Mouse (Mus musculus): ENCODE measurements around the gene Ftl1. TPM values are rescaled to one million over a fixed set of nuclear protein-coding genes. Genes with fewer than 3 reads are reported as not detected.
"Not testable (repeated sequence)": the region's sequence is repeated elsewhere in the genome, so short reads cannot be mapped to it uniquely, and the experiment has no call there.

Ftl1 gene
- polyA plus RNA-seq, 1 experiment from 2014 or later: 5,197 TPM

DNA sequence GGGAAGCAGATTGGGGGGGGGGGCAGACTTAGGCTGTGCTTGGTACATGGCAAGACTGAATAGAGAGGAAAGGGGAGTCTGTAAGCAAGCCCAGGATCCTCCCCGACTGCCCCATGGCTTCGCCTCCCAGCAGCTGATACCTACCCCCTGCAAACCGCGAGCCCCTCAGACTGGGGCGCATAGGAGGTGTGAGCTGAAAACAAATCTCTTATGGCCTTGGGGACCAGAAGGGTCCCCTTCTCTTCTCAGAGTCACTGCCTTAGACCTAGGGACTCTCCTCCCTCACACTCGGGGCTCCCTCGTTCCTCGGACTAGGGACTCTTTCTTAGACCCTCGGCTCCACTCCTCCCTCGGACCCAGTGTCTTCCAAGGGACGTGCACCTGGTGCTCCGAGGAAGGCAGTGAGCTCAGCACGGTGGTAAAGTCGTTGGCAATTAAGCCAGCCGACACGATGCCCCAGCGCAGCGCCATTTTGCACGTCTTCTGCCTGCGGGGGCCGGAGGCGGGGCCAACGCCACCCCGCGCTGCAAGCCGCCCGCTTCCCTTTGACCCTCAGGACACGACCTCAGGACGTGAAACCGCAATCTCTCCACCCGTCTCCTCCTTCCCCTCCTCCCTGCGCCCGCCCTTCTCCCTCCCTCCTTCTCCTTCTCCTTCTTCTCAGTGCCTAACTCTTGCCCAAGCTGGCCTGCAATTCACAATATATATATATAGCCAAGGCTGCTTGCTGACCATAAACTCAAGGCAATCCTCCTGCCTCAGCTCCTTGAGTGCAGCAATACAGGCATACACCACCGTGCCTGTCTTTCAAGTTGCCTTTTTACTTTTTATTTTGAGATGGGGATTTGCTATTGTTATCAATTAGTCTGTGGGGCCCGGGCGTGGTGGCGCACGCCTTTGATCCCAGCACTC lies 28.9 kb upstream of the Ftl1 start, which contains the start of gene Dhdh:
Gene Dhdh, minus strand, starts transcription at position 513 of the 912 bp plus-strand sequence.
- WGBS: 10% methylated on average over 38 of the region's 38 CpGs
- H3K4me1 ChIP-seq: peaks cover 14% of the 10 kb centered on the region; the same call in 1 of the 2 replicates
- H3K9me3 ChIP-seq: no peaks in the 10 kb centered on the region
- peak within 1 kb of the TSS; percentile 52 for H3K9ac ChIP-seq
- no peaks in the 10 kb centered on the region for H3K27me3 ChIP-seq
- peaks cover 11% of the 10 kb centered on the region for H3K36me3 ChIP-seq
- peak; percentile 51; the same call in 1 of the 2 replicates for ATAC-seq (ENCODE audit: borderline replicate concordance, extremely low read depth, low FRiP score, low TSS enrichment)
- peak within 1 kb of the TSS; percentile 57; the same call in 1 of the 2 replicates for H3K27ac ChIP-seq
- peak within 1 kb of the TSS; percentile 50 for H3K4me3 ChIP-seq
- H3K4me2 ChIP-seq: peak within 1 kb of the TSS; percentile 82

- ATAC-seq (ENCODE audit: borderline replicate concordance, extremely low read depth, low FRiP score, low TSS enrichment): no peak
- 39% methylated on average over 11 of the region's 11 CpGs for WGBS
- H3K36me3 ChIP-seq: peaks cover 4% of the 10 kb centered on the region; the same call in 1 of the 2 replicates
- peak overlapping the region; percentile 82 for H3K4me2 ChIP-seq
- no peaks in the 10 kb centered on the region for H3K27me3 ChIP-seq
- peak overlapping the region; percentile 57; the same call in 1 of the 2 replicates for H3K27ac ChIP-seq
- peaks cover 14% of the 10 kb centered on the region; the same call in 1 of the 2 replicates for H3K4me1 ChIP-seq
- peak overlapping the region; percentile 50 for H3K4me3 ChIP-seq
- H3K9ac ChIP-seq: peak overlapping the region; percentile 52; the same call in 1 of the 2 replicates
- H3K9me3 ChIP-seq: no peaks in the 10 kb centered on the region
Measured at GRCm38 (mm10) chr7:45487861-45488292, 28.2 kb upstream of the Ftl1 start.

DNA sequence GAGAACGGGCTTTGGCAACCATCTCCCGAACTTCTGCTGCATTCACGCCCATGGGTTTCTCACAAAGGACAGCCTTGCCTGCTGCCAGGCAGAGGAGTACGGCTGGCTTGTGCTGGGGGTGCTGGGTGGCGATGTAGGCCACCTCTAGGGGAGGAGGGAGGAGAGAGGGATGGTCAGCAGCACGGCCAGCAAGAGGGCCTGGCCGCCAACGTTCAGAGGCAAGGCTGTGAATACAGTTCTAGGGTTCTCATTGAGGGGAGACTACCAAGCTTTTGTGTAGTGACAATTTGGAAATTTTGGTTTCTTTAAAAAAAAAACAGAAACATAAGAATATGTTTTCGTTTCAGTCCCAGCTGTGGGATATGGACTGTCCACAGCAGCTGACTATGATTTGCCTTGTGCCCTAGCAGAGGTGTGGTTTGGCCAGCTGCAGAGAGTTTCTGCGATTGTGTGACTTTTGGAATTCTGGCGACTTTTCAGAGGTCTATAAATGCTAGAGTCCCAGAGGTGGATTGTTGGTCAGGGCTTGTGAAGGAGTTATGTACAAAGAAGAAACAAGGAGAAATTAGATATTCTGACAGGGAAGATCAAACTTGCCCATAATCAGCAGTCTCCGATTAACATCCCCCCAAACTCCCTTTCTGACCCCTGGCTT lies 27.2 kb upstream of the Ftl1 start, which contains the start of gene Gm45808:
Gene Gm45808, minus strand, starts transcription at position 51 of the 655 bp plus-strand sequence.
- Histone ChIP-seq H3K27ac (no peak within 1 kb of the TSS), H3K4me2 (no peak within 1 kb of the TSS), H3K9me3 (no peaks in the 10 kb centered on the region), H3K36me3 (no peaks in the 10 kb centered on the region), H3K9ac (no peak within 1 kb of the TSS), H3K27me3 (no peaks in the 10 kb centered on the region), H3K4me1 (peaks cover 14% of the 10 kb centered on the region; the same call in 1 of the 2 replicates), H3K4me3 (no peak within 1 kb of the TSS)
- WGBS: 80% methylated on average over 12 of the region's 12 CpGs
- no peak for ATAC-seq (ENCODE audit: borderline replicate concordance, extremely low read depth, low FRiP score, low TSS enrichment)

DNA sequence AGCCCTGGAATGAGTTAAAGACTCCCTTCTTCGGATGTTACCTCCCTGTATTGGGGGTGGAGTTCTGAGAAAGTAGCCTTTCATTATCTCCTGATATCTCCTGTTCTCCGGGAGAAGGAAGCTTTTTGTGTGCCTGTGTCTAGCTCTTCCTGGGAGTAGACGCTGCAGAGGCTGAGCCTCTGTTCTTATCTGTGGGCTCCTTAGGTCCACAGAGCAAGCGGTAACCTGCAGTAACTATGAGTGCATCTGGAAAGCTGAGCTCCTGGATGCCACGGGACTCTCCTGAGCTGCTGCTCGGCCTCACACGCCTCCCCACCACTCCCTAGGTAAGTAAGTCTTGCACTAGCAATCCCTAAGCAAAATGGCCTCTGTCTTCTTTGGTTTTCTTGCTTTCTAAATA lies 26.5 kb upstream of the Ftl1 start:
- Histone ChIP-seq H3K36me3 (no peaks in the 10 kb centered on the region), H3K4me2 (no peak overlapping the region), H3K4me3 (no peak overlapping the region), H3K27ac (no peak overlapping the region), H3K27me3 (no peaks in the 10 kb centered on the region), H3K4me1 (peaks cover 10% of the 10 kb centered on the region; the same call in 1 of the 2 replicates), H3K9me3 (no peaks in the 10 kb centered on the region), H3K9ac (no peak overlapping the region)
- no peak for ATAC-seq (ENCODE audit: borderline replicate concordance, extremely low read depth, low FRiP score, low TSS enrichment)
- WGBS: 58% methylated on average over 7 of the region's 7 CpGs

GRCm38 (mm10) chr7:45484985-45485384 lies 25.3 kb upstream of the Ftl1 start:
- not testable (repeated sequence) for ATAC-seq (ENCODE audit: borderline replicate concordance, extremely low read depth, low FRiP score, low TSS enrichment); H3K9ac ChIP-seq; H3K4me1 ChIP-seq; H3K27ac ChIP-seq; H3K27me3 ChIP-seq; H3K4me2 ChIP-seq; H3K4me3 ChIP-seq; H3K36me3 ChIP-seq; H3K9me3 ChIP-seq
- WGBS: 86% methylated on average over 5 of the region's 5 CpGs

GRCm38 (mm10) chr7:45482166-45482565 lies 22.5 kb upstream of the Ftl1 start:
- no peak for ATAC-seq (ENCODE audit: borderline replicate concordance, extremely low read depth, low FRiP score, low TSS enrichment)
- Histone ChIP-seq H3K27me3 (no peaks in the 10 kb centered on the region), H3K4me3 (no peak overlapping the region), H3K9ac (no peak overlapping the region), H3K27ac (no peak overlapping the region), H3K9me3 (no peaks in the 10 kb centered on the region), H3K4me1 (no peaks in the 10 kb centered on the region; the same call in 1 of the 2 replicates), H3K4me2 (no peak overlapping the region), H3K36me3 (no peaks in the 10 kb centered on the region)
- WGBS: 90% methylated on average over 1 of the region's 1 CpGs

DNA sequence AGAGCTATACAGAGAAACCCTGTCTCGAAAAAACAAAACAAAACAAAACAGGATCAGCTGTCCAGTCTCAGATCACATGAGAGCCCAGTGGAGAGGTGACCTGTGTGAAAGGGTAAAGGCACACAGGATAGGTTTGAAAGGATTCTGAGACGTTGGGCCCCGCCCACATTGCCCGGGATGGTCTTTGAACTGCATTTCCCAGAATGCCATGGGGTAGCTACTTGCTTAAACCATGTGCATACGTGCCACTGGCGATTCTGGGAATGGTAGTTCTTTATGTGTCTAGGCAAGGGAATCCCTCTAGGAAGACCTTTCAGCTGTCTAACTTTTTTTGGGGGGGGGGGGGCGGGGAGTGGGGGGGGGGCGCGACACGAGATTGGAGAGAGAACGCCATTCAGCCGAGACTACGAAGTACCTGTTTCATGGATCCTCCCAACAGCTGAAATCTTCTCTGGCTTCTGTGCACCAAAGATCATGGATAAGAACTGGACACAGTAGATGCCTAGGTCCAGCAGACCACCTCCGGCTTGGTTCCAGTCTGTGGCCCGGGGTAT lies 21.8 kb upstream of the Ftl1 start, which contains the start of gene Tulp2:
Gene Tulp2, plus strand, starts transcription at position 504 of the 554 bp plus-strand sequence.
- Histone ChIP-seq H3K36me3 (no peaks in the 10 kb centered on the region), H3K27me3 (no peaks in the 10 kb centered on the region), H3K4me1 (no peaks in the 10 kb centered on the region; the same call in 1 of the 2 replicates), H3K9ac (no peak within 1 kb of the TSS), H3K27ac (no peak within 1 kb of the TSS), H3K4me2 (no peak within 1 kb of the TSS), H3K4me3 (no peak within 1 kb of the TSS), H3K9me3 (no peaks in the 10 kb centered on the region)
- peak; percentile 27; the same call in 1 of the 2 replicates for ATAC-seq (ENCODE audit: borderline replicate concordance, extremely low read depth, low FRiP score, low TSS enrichment)
- WGBS: 41% methylated on average over 15 of the region's 15 CpGs

DNA sequence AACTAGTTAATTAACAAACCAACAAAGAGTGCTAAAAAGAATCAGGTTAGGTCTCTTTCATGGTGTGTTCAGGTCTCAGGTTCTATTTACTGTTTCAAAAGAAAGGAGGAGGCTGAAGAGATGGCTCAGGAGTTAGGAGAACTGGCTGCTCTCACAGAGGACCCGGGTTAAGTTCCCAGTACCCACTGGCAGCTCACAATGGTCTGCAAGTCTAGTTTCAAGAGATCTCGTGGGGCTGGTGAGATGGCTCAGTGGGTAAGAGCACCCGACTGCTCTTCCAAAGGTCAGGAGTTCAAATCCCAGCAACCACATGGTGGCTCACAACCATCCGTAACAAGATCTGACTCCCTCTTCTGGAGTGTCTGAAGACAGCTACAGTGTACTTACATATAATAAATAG lies 20.6 kb upstream of the Ftl1 start:
- H3K4me2 ChIP-seq; H3K36me3 ChIP-seq; H3K9ac ChIP-seq; H3K27me3 ChIP-seq; ATAC-seq (ENCODE audit: borderline replicate concordance, extremely low read depth, low FRiP score, low TSS enrichment); H3K9me3 ChIP-seq; H3K27ac ChIP-seq; H3K4me3 ChIP-seq; H3K4me1 ChIP-seq: not testable (repeated sequence)
- WGBS: 76% methylated on average over 4 of the region's 4 CpGs

DNA sequence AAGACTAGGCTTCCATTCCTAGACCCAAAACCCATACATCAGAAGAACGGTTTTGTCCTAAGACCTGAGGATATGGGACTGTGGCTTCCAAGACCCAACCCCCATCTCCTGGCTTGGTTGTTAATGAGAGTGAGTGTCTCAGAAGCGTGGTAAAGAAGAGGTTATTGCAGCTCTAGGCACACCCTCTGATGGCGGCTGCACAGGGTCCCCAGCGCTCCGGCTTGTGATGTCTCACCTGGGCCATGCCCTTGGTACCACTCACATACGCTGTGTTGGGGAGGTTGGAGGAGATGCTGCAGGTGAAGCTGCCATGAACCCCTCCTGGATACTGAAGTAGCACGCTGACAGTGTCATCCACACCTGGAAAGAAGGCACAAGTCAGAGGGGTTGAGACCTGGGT lies 19.1 kb upstream of the Ftl1 start:
- Histone ChIP-seq H3K4me1 (no peaks in the 10 kb centered on the region; the same call in 1 of the 2 replicates), H3K9me3 (no peaks in the 10 kb centered on the region), H3K36me3 (no peaks in the 10 kb centered on the region), H3K4me2 (no peak overlapping the region), H3K27me3 (no peaks in the 10 kb centered on the region), H3K9ac (no peak overlapping the region), H3K27ac (no peak overlapping the region), H3K4me3 (no peak overlapping the region)
- WGBS: 97% methylated on average over 7 of the region's 7 CpGs
- no peak for ATAC-seq (ENCODE audit: borderline replicate concordance, extremely low read depth, low FRiP score, low TSS enrichment)

DNA sequence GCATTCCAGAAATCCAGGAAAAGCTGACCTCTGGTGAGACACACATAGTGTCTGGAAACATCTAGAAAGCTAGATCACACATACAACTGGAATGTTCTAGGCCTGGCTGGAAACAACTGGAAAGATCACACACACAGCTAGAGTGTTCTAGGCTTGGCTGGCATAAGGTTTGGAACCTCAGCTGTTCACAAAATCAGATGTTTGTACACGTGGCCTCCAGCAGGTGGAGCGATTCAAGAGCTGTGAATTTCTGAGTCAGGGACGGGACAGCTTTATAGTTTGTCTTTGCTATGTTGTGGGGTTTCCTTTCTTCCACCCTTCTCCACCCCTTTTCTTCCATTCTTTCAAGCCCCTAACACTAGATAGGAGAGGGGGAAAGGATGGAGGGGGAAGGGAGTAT lies 17.3 kb upstream of the Ftl1 start:
- Histone ChIP-seq H3K27me3 (no peaks in the 10 kb centered on the region), H3K9ac (no peak overlapping the region), H3K9me3 (no peaks in the 10 kb centered on the region), H3K4me3 (no peak overlapping the region), H3K36me3 (no peaks in the 10 kb centered on the region), H3K4me2 (no peak overlapping the region), H3K4me1 (no peaks in the 10 kb centered on the region; the same call in 1 of the 2 replicates), H3K27ac (no peak overlapping the region)
- ATAC-seq (ENCODE audit: borderline replicate concordance, extremely low read depth, low FRiP score, low TSS enrichment): no peak; the same call in 1 of the 2 replicates
- WGBS: 7% methylated on average over 3 of the region's 3 CpGs

GRCm38 (mm10) chr7:45476453-45476852 lies 16.8 kb upstream of the Ftl1 start:
- Histone ChIP-seq H3K36me3 (no peaks in the 10 kb centered on the region), H3K4me2 (no peak overlapping the region), H3K9me3 (no peaks in the 10 kb centered on the region), H3K4me3 (no peak overlapping the region), H3K4me1 (no peaks in the 10 kb centered on the region; the same call in 1 of the 2 replicates), H3K27ac (no peak overlapping the region), H3K27me3 (no peaks in the 10 kb centered on the region), H3K9ac (no peak overlapping the region)
- 39% methylated on average over 1 of the region's 1 CpGs for WGBS
- no peak for ATAC-seq (ENCODE audit: borderline replicate concordance, extremely low read depth, low FRiP score, low TSS enrichment)

Data from lung, embryonic 15.5 days (tissue).